Mouse (Mus musculus) olfactory bulb, adult 2 months (tissue): ENCODE results near the gene Dnajc8. TPM values are rescaled to one million over a fixed set of nuclear protein-coding genes. Genes with fewer than 3 reads are reported as not detected.

Experiments
- H3K27ac ChIP-seq: fragments of 200-500 bp; 2 replicates; pipeline ENCODE4 v1.5.1; 2012; ENCODE audit warnings: low read depth, low read length; ENCODE audit not compliant: insufficient read depth
- H3K4me1 ChIP-seq: fragments of 200-500 bp; 2 replicates; pipeline ENCODE4 v1.6.1; 2012; ENCODE audit warnings: low read length; ENCODE audit not compliant: control insufficient read depth, insufficient read depth
- H3K4me3 ChIP-seq: fragments of 200-500 bp; 2 replicates; pipeline ENCODE4 v1.5.1; 2012; ENCODE audit warnings: mild to moderate bottlenecking, low read depth, low read length, moderate library complexity; ENCODE audit not compliant: insufficient read depth
- CTCF ChIP-seq: fragments of 200-500 bp; IDR thresholded peaks from 2 replicates; pipeline ENCODE4 v1.5.1; 2012; ENCODE audit warnings: low read depth, mild to moderate bottlenecking, low read length, moderate library complexity; ENCODE audit not compliant: insufficient read depth
- POLR2A ChIP-seq: fragments of 200-500 bp; IDR thresholded peaks from 2 replicates; pipeline ENCODE4 v1.6.1; 2012; ENCODE audit warnings: mild to moderate bottlenecking, low read depth, low read length, moderate library complexity; ENCODE audit not compliant: insufficient read depth
- WGBS: fragments of 180-500 bp; shearing (Covaris S2); methylation state at CpG from one replicate; pipeline ENCODE4 v1.1.7; 2018; 5-methylcytosine and 5-hydroxymethylcytosine counted together
- polyA plus RNA-seq: library from polyadenylated mRNA; stranded (reverse); fragments of >200 nt; gene quantifications from 2 replicates; pipeline ENCODE4 v1.2.4, GENCODE M21; 2012; ENCODE audit warnings: low replicate concordance; ENCODE audit not compliant: missing spikeins, insufficient read depth, insufficient read length

The Dnajc8 gene
- polyA plus RNA-seq, 1 experiment, result 577 TPM

DNA sequence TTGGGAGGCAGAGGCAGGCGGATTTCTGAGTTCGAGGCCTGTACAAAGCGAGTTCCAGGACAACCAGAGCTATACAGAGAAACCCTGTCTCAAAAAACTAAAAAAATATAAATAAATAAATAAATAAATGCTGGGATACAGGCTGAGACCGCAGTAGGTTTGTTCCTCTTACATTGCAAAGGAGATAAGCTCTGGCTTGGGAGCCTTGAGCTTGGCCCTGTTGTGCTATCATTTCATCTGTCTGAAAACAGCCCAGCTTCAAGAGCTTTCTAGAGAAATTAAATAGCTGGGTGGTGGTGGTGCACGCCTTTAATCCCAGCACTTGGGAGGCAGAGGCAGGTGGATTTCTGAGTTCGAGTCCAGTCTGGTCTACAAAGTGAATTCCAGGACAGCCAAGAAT, 33.7 kb upstream of the Dnajc8 start:
- no peak overlapping the region for H3K27ac ChIP-seq
- TF ChIP-seq POLR2A (no peak), CTCF (no peak)
- WGBS, result 97% methylated on average over 6 of the region's 6 CpGs
- no peak overlapping the region for H3K4me3 ChIP-seq
- peaks cover 2% of the 10 kb centered on the region; the same call in 1 of the 2 replicates for H3K4me1 ChIP-seq

GRCm38 (mm10) chr4:132503344-132503743, 32.0 kb upstream of the Dnajc8 start:
- Histone ChIP-seq H3K4me1 (peaks cover 2% of the 10 kb centered on the region), H3K27ac (no peak overlapping the region), H3K4me3 (no peak overlapping the region)
- WGBS, result 82% methylated on average over 11 of the region's 11 CpGs
- no peak for TF ChIP-seq POLR2A
- TF ChIP-seq CTCF, result no peak

DNA sequence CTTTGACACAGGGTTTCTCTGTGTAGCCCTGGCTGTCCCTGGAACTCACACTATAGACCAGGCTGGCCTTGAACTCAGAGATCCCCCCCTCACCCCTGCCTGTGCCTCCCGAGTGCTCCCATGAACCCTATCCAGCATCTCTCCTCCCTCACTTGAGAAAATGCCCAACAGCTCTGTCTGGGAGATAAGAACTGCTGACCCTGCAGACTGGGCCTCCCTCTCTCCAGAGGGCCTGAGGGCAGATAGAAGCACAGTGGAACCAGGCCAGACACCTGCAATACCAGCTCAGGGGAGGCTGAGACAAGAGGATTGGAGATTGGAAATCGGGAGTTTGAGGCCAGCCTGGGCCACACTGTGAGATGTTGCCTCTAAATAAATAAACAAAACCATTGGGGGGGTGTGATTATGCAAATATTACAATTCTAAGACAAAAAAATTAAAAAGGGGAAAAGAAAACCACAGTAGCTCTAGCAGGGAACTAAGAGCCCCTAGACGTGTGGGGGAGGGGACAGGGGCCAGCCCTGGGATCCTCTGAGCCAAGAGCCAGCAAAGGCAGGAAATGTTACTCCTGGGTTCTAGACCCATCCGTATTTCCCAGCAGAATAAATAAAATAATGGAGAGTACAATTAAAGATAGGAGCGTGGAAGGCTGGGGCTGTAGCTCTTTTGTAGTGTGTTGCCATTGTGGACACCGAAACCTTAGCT, 30.2 kb upstream of the Dnajc8 start:
- 79% methylated on average over 6 of the region's 6 CpGs for whole genome bisulfite sequencing
- TF ChIP-seq CTCF, result no peak
- no peak for TF ChIP-seq POLR2A
- Histone ChIP-seq H3K27ac (no peak overlapping the region), H3K4me1 (peaks cover 5% of the 10 kb centered on the region), H3K4me3 (no peak overlapping the region)

GRCm38 (mm10) chr4:132505800-132506199, 29.6 kb upstream of the Dnajc8 start:
- TF ChIP-seq CTCF (no peak), POLR2A (no peak)
- Histone ChIP-seq H3K4me3 (no peak overlapping the region), H3K4me1 (peaks cover 5% of the 10 kb centered on the region), H3K27ac (no peak overlapping the region)
- WGBS, result 73% methylated on average over 10 of the region's 10 CpGs

DNA sequence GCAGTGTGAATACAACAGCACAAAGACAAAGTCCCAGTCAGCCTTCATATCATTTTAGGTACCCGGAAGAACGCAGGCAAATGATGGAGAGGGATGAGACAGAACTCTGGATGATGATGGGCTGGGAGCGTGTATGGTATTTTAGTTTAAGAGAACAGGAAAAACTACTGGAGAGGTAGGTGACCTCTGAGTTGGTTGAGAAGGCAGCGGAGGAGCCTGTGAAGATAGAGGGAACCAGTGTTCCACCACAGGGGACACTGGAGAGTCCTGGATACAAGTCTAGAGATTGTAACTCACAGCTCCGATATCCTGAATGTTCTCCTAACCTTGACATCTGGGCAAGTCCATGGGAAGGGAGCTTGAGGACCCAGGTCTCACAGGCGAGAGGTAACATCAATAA, 29.1 kb upstream of the Dnajc8 start:
- no peak for TF ChIP-seq CTCF
- TF ChIP-seq POLR2A, result no peak
- no peak overlapping the region for H3K4me3 ChIP-seq
- no peak overlapping the region for H3K27ac ChIP-seq
- 92% methylated on average over 6 of the region's 6 CpGs for WGBS
- H3K4me1 ChIP-seq, result peaks cover 5% of the 10 kb centered on the region

- Histone ChIP-seq H3K4me1 (peaks cover 5% of the 10 kb centered on the region), H3K4me3 (no peak overlapping the region), H3K27ac (no peak overlapping the region)
- no peak for TF ChIP-seq POLR2A
- WGBS, result 75% methylated on average over 2 of the region's 2 CpGs
Measured at GRCm38 (mm10) chr4:132507210-132507609, 28.1 kb upstream of the Dnajc8 start.

GRCm38 (mm10) chr4:132509621-132510296, 25.6 kb upstream of the Dnajc8 start:
- no peak for TF ChIP-seq POLR2A
- no peak for TF ChIP-seq CTCF
- peak overlapping the region; percentile 71 for H3K4me3 ChIP-seq
- H3K27ac ChIP-seq, result no peak overlapping the region
- peaks cover 11% of the 10 kb centered on the region for H3K4me1 ChIP-seq
- under 1% methylated on average over 52 of the region's 52 CpGs for WGBS

DNA sequence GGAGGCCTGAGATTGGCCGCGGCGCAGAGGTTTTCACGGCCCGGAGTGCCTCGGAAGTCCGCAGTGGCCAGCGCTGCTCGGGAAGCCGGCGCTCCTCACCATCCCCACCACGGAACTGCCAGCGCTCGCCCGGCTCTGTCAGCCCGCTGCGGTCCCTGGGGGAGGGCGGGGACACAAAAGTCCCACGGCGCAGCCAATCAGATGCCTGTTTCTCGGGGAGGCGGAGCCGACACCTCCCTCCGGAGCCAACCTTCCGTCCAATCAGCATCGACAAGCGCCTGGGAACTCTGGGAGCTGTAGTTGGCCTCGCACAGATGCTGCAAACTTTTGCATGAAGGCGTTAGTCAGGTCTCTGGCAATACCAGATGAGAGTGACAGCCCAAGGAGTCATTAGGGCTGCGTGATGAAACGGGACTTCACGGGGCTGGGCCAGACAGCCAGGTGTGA, 25.0 kb upstream of the Dnajc8 start, which contains the start of gene Sesn2:
TSS of gene Sesn2 (minus strand) at position 150 of the 447 bp plus-strand sequence.
- Histone ChIP-seq H3K4me3 (peak within 1 kb of the TSS; percentile 71), H3K27ac (no peak within 1 kb of the TSS), H3K4me1 (peaks cover 8% of the 10 kb centered on the region)
- TF ChIP-seq POLR2A, result peak; percentile 99
- no peak for TF ChIP-seq CTCF
- 0% methylated on average over 32 of the region's 32 CpGs for WGBS

DNA sequence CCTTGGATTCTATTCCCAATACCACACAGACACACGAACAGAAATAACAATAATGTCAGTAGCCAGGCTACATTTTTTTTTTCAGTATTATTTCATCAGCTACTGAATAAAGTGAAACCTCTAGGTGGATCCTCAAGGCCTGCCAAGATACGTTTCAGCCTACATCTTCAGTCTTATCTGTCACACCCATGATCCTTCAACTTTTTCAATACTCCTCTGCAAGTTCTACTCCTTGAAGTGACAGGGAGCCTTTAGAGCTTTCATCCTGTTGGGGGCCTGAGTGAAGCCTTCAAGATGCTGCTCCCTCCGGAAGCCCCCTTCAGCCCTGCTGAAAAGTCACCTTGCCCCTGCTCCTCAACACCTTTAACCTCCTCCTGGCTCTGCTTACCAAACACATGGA, 23.3 kb upstream of the Dnajc8 start:
- Histone ChIP-seq H3K4me1 (peaks cover 8% of the 10 kb centered on the region), H3K4me3 (no peak overlapping the region), H3K27ac (no peak overlapping the region)
- WGBS, result 84% methylated on average over 3 of the region's 3 CpGs
- TF ChIP-seq POLR2A (no peak), CTCF (no peak)
